Mouse (Mus musculus) heart, embryonic 16.5 days (tissue): ENCODE measurements around the gene Vcp. TPM values are rescaled to one million over a fixed set of nuclear protein-coding genes. Genes with fewer than 3 reads are reported as not detected.

Experiments
- ATAC-seq: fragments of 200-750 bp; cut with Nextera tagmentation; replicated peaks from 2 replicates; pipeline ENCODE4 v1.8.0; 2017; ENCODE audit warnings: moderate number of reproducible peaks; ENCODE audit not compliant: insufficient read depth, low FRiP score; ENCODE audit errors: extremely low read depth
- H3K27ac ChIP-seq: fragments of 300-500 bp; sonication (generic); 2 replicates; pipeline ENCODE4 v1.5.1; 2014; ENCODE audit warnings: mild to moderate bottlenecking, low read length, control low read depth, moderate library complexity
- H3K27me3 ChIP-seq: fragments of 300-500 bp; sonication (generic); 2 replicates; pipeline ENCODE4 v1.6.1; 2014; ENCODE audit warnings: low read length, mixed read lengths; ENCODE audit not compliant: control insufficient read depth, insufficient read depth
- H3K36me3 ChIP-seq: fragments of 300-500 bp; sonication (generic); 2 replicates; pipeline ENCODE4 v1.6.1; 2014; ENCODE audit not compliant: control insufficient read depth, insufficient read depth
- H3K4me1 ChIP-seq: fragments of 300-500 bp; sonication (generic); 2 replicates; pipeline ENCODE4 v1.6.1; 2014; ENCODE audit warnings: low read length, mixed read lengths; ENCODE audit not compliant: control insufficient read depth, insufficient read depth
- H3K4me2 ChIP-seq: fragments of 300-500 bp; sonication (generic); 2 replicates; pipeline ENCODE4 v1.6.1; 2014; ENCODE audit warnings: low read depth, mild to moderate bottlenecking, control low read depth, low read length
- H3K4me3 ChIP-seq: fragments of 300-500 bp; sonication (generic); 2 replicates; pipeline ENCODE4 v1.5.1; 2014; ENCODE audit warnings: mild to moderate bottlenecking, control low read depth, low read length
- H3K9ac ChIP-seq: fragments of 300-500 bp; sonication (generic); 2 replicates; pipeline ENCODE4 v1.6.1; 2014; ENCODE audit warnings: low read length, control low read depth
- H3K9me3 ChIP-seq: fragments of 300-500 bp; sonication (generic); replicated peaks from 2 replicates; pipeline ENCODE4 v1.6.1; 2016; ENCODE audit warnings: low read length; ENCODE audit not compliant: control insufficient read depth
- WGBS: fragments of 180-500 bp; shearing (Covaris S2); extraction: QIAGEN DNeasy Blood & Tissue Kit; methylation state at CpG from one replicate; pipeline ENCODE4 v1.1.7; 2014; 5-methylcytosine and 5-hydroxymethylcytosine counted together
- polyA plus RNA-seq: library from polyadenylated mRNA; unstranded; fragments of >200 nt; fragmentation: Nextera tagmentation; extraction: Ambion mirVana; gene quantifications from 2 replicates; pipeline ENCODE4 v1.2.1, GENCODE M21; 2015

Vcp gene
- polyA plus RNA-seq, 1 experiment from 2014 or later = 457 TPM

GRCm38 (mm10) chr4:43031237-43031995, 31.1 kb upstream of the Vcp start, which contains the start of gene Stoml2:
Gene Stoml2 (minus strand): TSS chr4:43031710.
- peaks cover 44% of the 10 kb centered on the region for H3K36me3 ChIP-seq
- peak within 1 kb of the TSS; percentile 89 for H3K27ac ChIP-seq
- peak within 1 kb of the TSS; percentile 90 for H3K4me3 ChIP-seq
- H3K9me3 ChIP-seq = no peaks in the 10 kb centered on the region
- WGBS = 1% methylated on average over 38 of the region's 38 CpGs
- H3K27me3 ChIP-seq = no peaks in the 10 kb centered on the region
- peaks cover 12% of the 10 kb centered on the region for H3K4me1 ChIP-seq
- peak within 1 kb of the TSS; percentile 97 for H3K9ac ChIP-seq
- ATAC-seq = peak; percentile 94
- H3K4me2 ChIP-seq = peak within 1 kb of the TSS; percentile 95

DNA sequence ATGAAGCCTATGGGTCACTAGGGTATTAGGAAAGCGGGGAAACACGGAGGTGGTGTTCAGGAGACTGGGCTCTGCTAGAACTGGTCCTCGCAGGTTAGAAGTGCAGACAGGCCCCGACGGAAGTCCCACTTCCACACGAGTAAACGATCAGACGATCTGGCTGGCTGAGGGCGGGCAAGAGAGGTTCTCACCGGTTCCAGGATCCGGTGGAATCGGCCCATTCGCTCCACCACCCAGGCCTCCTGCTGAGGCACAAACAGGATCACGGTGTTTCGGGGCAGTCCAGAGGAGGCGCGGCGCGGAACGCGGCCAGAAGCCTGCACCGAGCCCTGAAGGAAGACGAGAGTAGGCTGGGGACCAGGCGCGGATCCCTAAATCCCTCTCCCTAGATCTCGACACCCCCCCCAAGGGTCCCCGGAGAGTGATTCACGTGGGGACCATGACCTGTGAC, 30.5 kb upstream of the Vcp start:
- Histone ChIP-seq H3K4me2 (peak overlapping the region; percentile 95), H3K36me3 (peaks cover 38% of the 10 kb centered on the region), H3K9ac (peak overlapping the region; percentile 97), H3K4me3 (peak overlapping the region; percentile 90), H3K9me3 (no peaks in the 10 kb centered on the region), H3K27me3 (no peaks in the 10 kb centered on the region), H3K4me1 (peaks cover 12% of the 10 kb centered on the region), H3K27ac (peak overlapping the region; percentile 89)
- WGBS = under 1% methylated on average over 28 of the region's 28 CpGs
- ATAC-seq = peak; percentile 26

- peaks cover 35% of the 10 kb centered on the region for H3K36me3 ChIP-seq
Observed at GRCm38 (mm10) chr4:43030352-43030751, 30.0 kb upstream of the Vcp start.

DNA sequence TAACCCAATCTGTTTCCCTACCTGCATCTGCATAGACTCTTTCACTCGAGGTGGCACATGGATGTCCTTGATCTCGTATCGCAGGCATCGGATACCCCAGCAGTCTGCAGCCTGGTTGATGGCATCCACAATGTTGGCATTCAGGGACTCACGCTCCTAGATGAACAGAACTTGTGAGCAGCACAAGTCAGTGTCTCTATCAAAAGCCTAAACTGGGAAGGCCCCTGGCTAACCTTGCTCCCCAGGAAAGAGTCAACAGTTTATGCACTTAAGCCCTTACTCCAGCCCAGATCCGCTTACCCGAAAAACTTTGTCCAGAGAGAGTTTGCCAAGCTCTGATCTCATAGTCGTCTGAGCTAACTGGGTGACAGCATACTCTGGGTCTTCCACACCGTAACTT, 29.4 kb upstream of the Vcp start:
- Histone ChIP-seq H3K36me3 (peaks cover 35% of the 10 kb centered on the region), H3K4me1 (peaks cover 16% of the 10 kb centered on the region), H3K9me3 (no peaks in the 10 kb centered on the region), H3K27ac (no peak overlapping the region), H3K9ac (no peak overlapping the region), H3K4me3 (no peak overlapping the region), H3K4me2 (no peak overlapping the region), H3K27me3 (no peaks in the 10 kb centered on the region)
- 95% methylated on average over 9 of the region's 9 CpGs for WGBS
- ATAC-seq = no peak

More at GRCm38 (mm10) chr4:43030352-43030751, 30.0 kb upstream of the Vcp start:
- ATAC-seq = no peak
- no peaks in the 10 kb centered on the region for H3K9me3 ChIP-seq
- H3K9ac ChIP-seq = peak overlapping the region; percentile 97
- H3K4me1 ChIP-seq = peaks cover 12% of the 10 kb centered on the region
- H3K4me3 ChIP-seq = peak overlapping the region; percentile 90
- peak overlapping the region; percentile 89 for H3K27ac ChIP-seq
- H3K4me2 ChIP-seq = peak overlapping the region; percentile 95
- no peaks in the 10 kb centered on the region for H3K27me3 ChIP-seq
- WGBS = 68% methylated on average over 9 of the region's 9 CpGs

DNA sequence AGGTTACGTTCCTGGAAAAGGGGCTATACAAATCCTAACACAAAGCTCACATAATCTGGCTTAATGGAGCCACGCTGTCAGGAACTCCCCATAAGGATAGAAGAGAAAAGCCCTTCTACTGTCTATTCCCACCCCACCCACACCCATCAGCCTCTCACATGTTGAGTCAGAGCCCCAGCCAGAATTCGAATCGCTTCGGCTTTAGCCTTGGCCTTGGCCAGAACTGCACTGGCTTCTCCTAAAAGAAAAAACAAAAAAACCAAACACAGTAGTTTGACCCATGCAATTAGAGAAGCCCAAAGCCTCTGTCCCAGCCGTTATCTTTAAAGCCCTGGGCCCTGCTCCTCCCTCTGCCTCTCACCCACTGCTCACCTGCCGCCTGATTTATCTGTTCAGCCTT, 28.8 kb upstream of the Vcp start:
- Histone ChIP-seq H3K36me3 (peaks cover 32% of the 10 kb centered on the region), H3K27ac (no peak overlapping the region), H3K4me1 (peaks cover 21% of the 10 kb centered on the region), H3K4me3 (no peak overlapping the region), H3K9me3 (no peaks in the 10 kb centered on the region), H3K27me3 (no peaks in the 10 kb centered on the region), H3K9ac (no peak overlapping the region), H3K4me2 (no peak overlapping the region)
- ATAC-seq = no peak
- WGBS = 95% methylated on average over 7 of the region's 7 CpGs

DNA sequence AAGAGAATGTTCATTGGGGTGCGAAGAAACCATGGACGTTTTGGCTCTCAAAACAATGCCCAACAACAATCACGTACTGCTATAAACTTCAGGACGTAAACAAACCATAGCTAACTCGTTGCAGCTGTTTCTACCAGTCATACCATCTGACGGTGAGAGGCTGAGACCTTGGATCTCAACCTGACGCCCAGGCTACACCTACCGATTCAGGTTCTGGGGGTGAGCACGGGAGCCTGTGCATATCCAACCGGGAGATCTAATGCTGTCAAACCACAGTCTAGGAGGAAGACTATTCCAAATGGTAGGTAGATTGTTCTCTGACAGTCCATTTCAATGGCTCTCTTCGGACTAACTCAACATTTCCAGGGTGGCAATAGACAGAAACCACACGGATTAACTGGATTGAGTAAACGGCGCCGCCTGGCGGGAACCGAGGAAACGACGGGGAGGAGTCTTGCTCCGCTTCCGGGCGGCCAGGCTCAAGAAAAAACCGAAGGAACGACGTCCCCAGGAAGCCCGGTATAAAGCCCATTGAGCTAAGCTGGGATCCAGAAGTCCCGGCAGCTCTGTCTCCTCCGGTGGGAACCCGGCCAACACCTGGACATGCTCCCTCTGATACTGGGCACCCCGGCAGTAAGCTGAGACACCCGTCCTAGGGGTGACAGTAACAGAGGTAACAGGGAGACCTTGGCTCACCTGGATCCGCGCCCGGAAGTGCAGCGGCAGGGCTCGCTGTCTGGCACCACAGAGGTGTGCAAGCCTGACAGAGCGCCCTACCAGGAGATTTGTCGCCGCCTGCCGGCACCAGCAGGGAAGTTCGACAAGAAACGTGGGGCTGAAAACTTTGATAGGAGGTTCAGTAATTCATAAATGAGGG, 25.0 kb upstream of the Vcp start, which contains the start of gene Pigo:
Pigo (minus strand) TSS at position 736 of the 877 bp plus-strand sequence.
- ATAC-seq = peak; percentile 87
- 6% methylated on average over 42 of the region's 42 CpGs for WGBS
- H3K4me3 ChIP-seq = peak within 1 kb of the TSS; percentile 81

GRCm38 (mm10) chr4:43024673-43025072, 24.4 kb upstream of the Vcp start:
- H3K27ac ChIP-seq = no peak overlapping the region
- ATAC-seq = no peak
- 73% methylated on average over 14 of the region's 14 CpGs for WGBS
- peak overlapping the region; percentile 95 for H3K4me2 ChIP-seq
- H3K27me3 ChIP-seq = no peaks in the 10 kb centered on the region
- peaks cover 42% of the 10 kb centered on the region for H3K36me3 ChIP-seq
- no peaks in the 10 kb centered on the region for H3K9me3 ChIP-seq
- peaks cover 10% of the 10 kb centered on the region for H3K4me1 ChIP-seq
- peak overlapping the region; percentile 80 for H3K9ac ChIP-seq
- peak overlapping the region; percentile 81 for H3K4me3 ChIP-seq

More for the DNA sequence above, 25.0 kb upstream of the Vcp start, which contains the start of gene Pigo:
- Histone ChIP-seq H3K36me3 (peaks cover 42% of the 10 kb centered on the region), H3K4me1 (peaks cover 14% of the 10 kb centered on the region), H3K4me2 (peak within 1 kb of the TSS; percentile 95), H3K27ac (peak within 1 kb of the TSS; percentile 93), H3K9me3 (no peaks in the 10 kb centered on the region), H3K27me3 (no peaks in the 10 kb centered on the region), H3K9ac (peak within 1 kb of the TSS; percentile 80)

DNA sequence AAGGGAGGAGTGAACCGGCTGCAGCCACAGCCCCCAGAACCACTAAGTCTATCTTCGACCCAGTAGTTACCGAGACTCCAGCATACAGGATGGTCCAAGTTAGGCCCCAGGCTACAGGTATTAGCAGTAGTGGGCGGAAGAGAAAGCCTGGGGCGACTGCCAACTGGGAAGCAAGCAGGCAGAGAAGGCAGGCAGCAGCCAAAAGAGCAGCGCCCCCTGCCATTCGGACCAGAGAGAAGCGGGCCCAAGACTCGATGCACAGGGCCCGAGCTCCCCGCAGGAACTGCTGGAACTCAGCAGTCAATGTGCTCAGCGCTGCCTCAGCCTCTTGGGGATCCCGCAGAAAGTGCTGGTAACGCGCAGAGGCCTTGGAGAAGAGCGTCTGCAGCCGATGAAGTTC, 21.0 kb upstream of the Vcp start:
- no peak overlapping the region for H3K9ac ChIP-seq
- H3K9me3 ChIP-seq = no peaks in the 10 kb centered on the region
- no peak overlapping the region for H3K27ac ChIP-seq
- H3K4me3 ChIP-seq = no peak overlapping the region
- WGBS = 80% methylated on average over 17 of the region's 17 CpGs
- peaks cover 9% of the 10 kb centered on the region for H3K4me1 ChIP-seq
- ATAC-seq = no peak
- H3K4me2 ChIP-seq = no peak overlapping the region
- peaks cover 38% of the 10 kb centered on the region for H3K36me3 ChIP-seq
- H3K27me3 ChIP-seq = no peaks in the 10 kb centered on the region
